Mouse (Mus musculus): ENCODE data around the gene Nxt1.

DNA sequence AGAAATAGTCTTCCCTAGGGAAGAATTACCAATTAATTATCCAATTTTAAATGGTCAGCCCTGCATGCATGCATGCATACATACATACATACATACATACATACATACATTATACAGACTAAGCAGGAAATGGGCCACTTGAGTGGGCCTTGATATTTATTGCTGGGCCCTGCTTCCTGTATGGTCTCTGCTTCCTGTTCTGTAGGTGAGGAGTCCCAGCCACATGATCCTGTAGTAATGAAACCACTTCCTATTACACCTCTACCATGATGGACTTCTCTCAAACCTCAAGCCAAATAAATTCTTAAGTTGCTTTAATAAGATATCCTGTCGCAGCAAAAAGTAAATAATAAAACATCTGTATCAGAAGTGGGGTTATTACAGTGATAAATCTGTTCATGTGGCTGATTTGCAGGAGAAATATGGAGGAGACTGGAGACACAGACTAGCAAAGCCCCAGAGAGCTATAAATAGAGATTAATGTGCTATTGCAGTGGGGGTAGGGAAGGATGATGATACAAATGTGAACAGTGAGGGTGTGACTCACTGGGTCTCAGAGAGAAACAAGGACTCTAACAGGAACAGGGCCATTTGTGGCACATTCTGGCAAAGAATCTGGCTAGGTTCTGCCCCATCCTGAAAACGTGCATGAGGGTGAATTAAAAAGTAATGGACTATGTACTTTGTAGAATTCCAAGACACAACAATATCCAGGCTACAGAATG, 47.0 kb downstream of the Nxt1 start:
- TF ChIP-seq CTCF (IDR thresholded peaks at IDR 0.05; ENCODE audit: extremely low read depth, insufficient read depth, insufficient read length, insufficient replicate concordance) (no peak), POLR2A (IDR thresholded peaks at IDR 0.05; ENCODE audit: low read depth, low read length) (no peak)
